Mouse (Mus musculus) liver, embryonic 14.5 days (tissue): ENCODE measurements at regions not wholly inside any gene's neighbourhood (a gene's known extent, or its start where the extent isn't known, plus 50 kb on each side); places are given as distances from the start of the nearest gene placed in this dataset.

Experiments used
- CTCF ChIP-seq: IDR thresholded peaks from 2 replicates; pipeline ENCODE4 v1.5.1; 2016; ENCODE audit warnings: antibody characterized with exemption, low read depth, control low read depth
- EP300 ChIP-seq: IDR thresholded peaks from 2 replicates; pipeline ENCODE4 v1.6.1; 2016; ENCODE audit warnings: antibody characterized with exemption, low read depth

- TF ChIP-seq CTCF = no peak
- no peak for TF ChIP-seq EP300
Observed at GRCm38 (mm10) chr1:61296831-61297230, 319.1 kb downstream of the Icos start.
